Mouse (Mus musculus): ENCODE measurements at regions not wholly inside any gene's neighbourhood (a gene's known extent, or its start where the extent isn't known, plus 50 kb on each side); places are given as distances from the start of the nearest gene placed in this dataset.

DNA sequence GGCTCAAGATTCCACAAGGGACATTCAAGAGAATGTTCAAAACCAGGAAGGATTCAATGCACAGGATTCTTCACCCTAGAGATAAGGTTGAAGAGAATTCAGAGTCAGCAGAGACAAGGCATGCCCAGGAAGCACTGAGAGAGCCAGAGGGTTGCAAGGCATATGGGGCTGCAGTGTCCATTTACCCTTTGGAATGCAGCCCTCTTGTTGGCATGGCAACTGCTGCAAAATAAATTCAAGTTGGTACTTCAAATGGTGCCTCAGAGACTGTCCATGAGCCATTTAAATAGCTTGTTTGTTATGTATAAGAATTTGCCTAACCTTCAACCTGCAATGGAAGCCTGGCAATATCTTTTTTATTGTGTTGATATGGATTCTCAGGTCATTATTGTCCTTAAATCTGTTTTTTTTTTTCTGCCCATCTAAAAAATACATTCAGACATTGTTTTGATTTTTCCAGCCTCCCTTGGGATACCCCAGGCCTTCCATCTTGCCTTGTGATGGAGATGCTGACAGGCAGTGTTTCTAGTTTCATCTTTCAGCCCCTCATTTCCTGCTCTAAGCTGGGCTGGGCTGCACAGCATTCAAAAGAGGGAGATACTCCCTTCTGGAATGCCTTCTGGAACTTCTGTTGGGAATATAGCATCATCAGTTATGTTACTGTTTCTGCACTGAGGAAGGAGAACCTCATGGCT is 791.9 kb upstream of the 4930452B06Rik start:
- no peaks in the 10 kb centered on the region for H3K36me3 ChIP-seq (ENCODE audit: control insufficient read depth, insufficient read depth)
- no peaks in the 10 kb centered on the region for H3K4me1 ChIP-seq (ENCODE audit: control insufficient read depth, low read depth, low read length)
- H3K4me2 ChIP-seq (ENCODE audit: low read depth, low read length): no peak overlapping the region
- no peak overlapping the region for H3K4me3 ChIP-seq (ENCODE audit: low read depth, low read length)
- no peaks in the 10 kb centered on the region for H3K9me3 ChIP-seq (replicated peaks; ENCODE audit: control insufficient read depth, low read length)
- no peak overlapping the region for H3K9ac ChIP-seq (ENCODE audit: low read depth, low read length)
- no peaks in the 10 kb centered on the region for H3K27me3 ChIP-seq (ENCODE audit: control insufficient read depth, insufficient read depth, low read depth, low read length)
- ATAC-seq (ENCODE audit: low read depth): no peak
- H3K27ac ChIP-seq (ENCODE audit: low read length): no peak overlapping the region

DNA sequence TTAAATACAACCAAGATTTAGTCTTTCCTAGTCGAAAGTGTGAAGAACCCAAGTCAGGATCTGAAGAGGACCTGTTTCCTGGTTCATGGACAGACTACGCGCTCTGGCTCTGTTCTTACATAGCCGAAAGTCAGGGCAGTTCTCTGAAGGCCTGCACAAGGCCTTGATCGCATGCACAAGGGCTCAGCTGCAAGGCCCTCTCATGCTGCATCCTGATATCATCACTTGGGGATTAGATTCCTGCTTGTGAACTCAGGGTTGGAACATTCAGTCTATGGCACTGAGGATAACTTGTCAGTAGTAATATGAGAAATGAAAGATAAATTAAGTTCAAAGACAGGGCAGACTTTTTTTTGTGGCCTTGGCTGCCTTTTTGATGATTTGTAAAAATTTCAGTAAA is 789.9 kb upstream of the 4930452B06Rik start:
- ATAC-seq (ENCODE audit: low read depth): no peak
- H3K9ac ChIP-seq (ENCODE audit: low read depth, low read length): no peak overlapping the region
- H3K4me2 ChIP-seq (ENCODE audit: low read depth, low read length): no peak overlapping the region
- no peaks in the 10 kb centered on the region for H3K36me3 ChIP-seq (ENCODE audit: control insufficient read depth, insufficient read depth)
- no peaks in the 10 kb centered on the region for H3K27me3 ChIP-seq (ENCODE audit: control insufficient read depth, insufficient read depth, low read depth, low read length)
- whole genome bisulfite sequencing (ENCODE audit: insufficient replicate concordance): 68% methylated on average over 5 of the region's 5 CpGs
- no peak overlapping the region for H3K27ac ChIP-seq (ENCODE audit: low read length)
- no peak overlapping the region for H3K4me3 ChIP-seq (ENCODE audit: low read depth, low read length)
- no peaks in the 10 kb centered on the region for H3K9me3 ChIP-seq (replicated peaks; ENCODE audit: control insufficient read depth, low read length)
- H3K4me1 ChIP-seq (ENCODE audit: control insufficient read depth, low read depth, low read length): no peaks in the 10 kb centered on the region

DNA sequence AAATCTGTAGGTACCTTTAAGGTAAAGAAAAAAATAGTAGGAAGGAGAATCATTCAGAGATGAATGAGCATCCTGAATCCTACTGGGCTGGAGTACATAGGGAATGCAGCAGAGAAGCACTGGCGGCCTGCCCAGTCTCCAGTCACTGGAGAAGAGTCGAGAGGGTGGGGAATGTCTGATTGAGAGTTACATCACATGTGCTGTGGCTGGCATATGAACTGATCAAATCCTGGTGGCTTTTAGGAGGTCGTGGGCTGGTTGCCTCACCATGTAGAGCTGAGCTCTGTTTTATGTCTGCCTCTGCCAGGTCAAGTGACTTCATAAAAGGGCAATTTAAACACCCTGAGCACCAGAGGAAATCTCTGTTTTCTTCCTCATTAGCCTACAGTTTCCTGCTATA is 783.9 kb upstream of the 4930452B06Rik start:
- 41% methylated on average over 3 of the region's 3 CpGs for WGBS (ENCODE audit: insufficient replicate concordance)

DNA sequence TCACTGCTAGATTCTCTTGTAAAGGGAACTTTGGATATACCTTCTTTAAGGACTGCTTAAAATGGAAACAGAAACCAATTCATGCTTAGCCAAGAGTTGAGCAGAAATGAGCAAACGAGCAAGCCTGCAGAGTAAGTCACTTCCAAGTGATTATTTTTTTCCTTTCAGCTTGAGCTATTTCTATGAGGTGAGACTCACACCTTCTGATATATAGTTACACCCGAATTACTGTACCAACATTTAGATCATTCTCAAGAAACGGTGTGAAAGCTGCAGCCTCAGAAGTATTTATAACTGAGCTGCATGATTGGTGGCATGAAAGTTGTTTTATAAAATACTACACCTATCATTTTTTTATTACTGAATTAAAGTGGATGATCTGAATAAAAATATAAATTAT is 771.9 kb upstream of the 4930452B06Rik start:
- H3K9me3 ChIP-seq (replicated peaks; ENCODE audit: control insufficient read depth, low read length): no peaks in the 10 kb centered on the region
- H3K4me3 ChIP-seq (ENCODE audit: low read depth, low read length): no peak overlapping the region
- H3K36me3 ChIP-seq (ENCODE audit: control insufficient read depth, insufficient read depth): no peaks in the 10 kb centered on the region
- no peaks in the 10 kb centered on the region for H3K27me3 ChIP-seq (ENCODE audit: control insufficient read depth, insufficient read depth, low read depth, low read length)
- H3K9ac ChIP-seq (ENCODE audit: low read depth, low read length): no peak overlapping the region
- no peak overlapping the region for H3K4me2 ChIP-seq (ENCODE audit: low read depth, low read length)
- ATAC-seq (ENCODE audit: low read depth): no peak
- no peak overlapping the region for H3K27ac ChIP-seq (ENCODE audit: low read length)
- WGBS (ENCODE audit: insufficient replicate concordance): 47% methylated on average over 3 of the region's 3 CpGs
- no peaks in the 10 kb centered on the region for H3K4me1 ChIP-seq (ENCODE audit: control insufficient read depth, low read depth, low read length)

More for the DNA sequence above, 783.9 kb upstream of the 4930452B06Rik start:
- Histone ChIP-seq H3K9ac (ENCODE audit: low read depth, low read length) (no peak overlapping the region), H3K36me3 (ENCODE audit: control insufficient read depth, insufficient read depth) (no peaks in the 10 kb centered on the region), H3K27ac (ENCODE audit: low read length) (no peak overlapping the region), H3K4me1 (ENCODE audit: control insufficient read depth, low read depth, low read length) (no peaks in the 10 kb centered on the region), H3K4me2 (ENCODE audit: low read depth, low read length) (no peak overlapping the region), H3K4me3 (ENCODE audit: low read depth, low read length) (no peak overlapping the region), H3K9me3 (replicated peaks; ENCODE audit: control insufficient read depth, low read length) (no peaks in the 10 kb centered on the region), H3K27me3 (ENCODE audit: control insufficient read depth, insufficient read depth, low read depth, low read length) (no peaks in the 10 kb centered on the region)
- no peak for ATAC-seq (ENCODE audit: low read depth)

DNA sequence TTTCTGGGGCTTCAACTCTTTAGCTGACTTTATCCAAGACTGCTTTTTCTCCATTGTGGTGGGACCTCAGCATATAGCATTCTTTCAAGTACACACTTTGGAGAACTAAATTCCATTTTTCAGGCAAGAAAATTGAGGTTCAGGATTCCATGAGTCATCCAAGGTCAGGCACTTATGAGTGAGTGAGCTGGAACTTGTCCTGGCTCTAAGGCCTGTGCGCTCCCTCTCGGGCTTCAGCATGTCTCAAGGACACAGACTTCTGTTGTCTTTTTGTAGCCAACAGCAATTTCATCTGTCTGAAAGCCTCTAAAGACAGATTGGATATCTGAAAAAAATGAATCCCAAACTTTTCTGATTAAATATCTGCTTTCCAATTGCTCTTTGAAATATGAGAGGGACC is 769.1 kb upstream of the 4930452B06Rik start:
- H3K4me1 ChIP-seq (ENCODE audit: control insufficient read depth, low read depth, low read length): no peaks in the 10 kb centered on the region
- no peak overlapping the region for H3K27ac ChIP-seq (ENCODE audit: low read length)
- 72% methylated on average over 2 of the region's 2 CpGs for WGBS (ENCODE audit: insufficient replicate concordance)
- no peak for ATAC-seq (ENCODE audit: low read depth)
- H3K27me3 ChIP-seq (ENCODE audit: control insufficient read depth, insufficient read depth, low read depth, low read length): no peaks in the 10 kb centered on the region
- H3K9me3 ChIP-seq (replicated peaks; ENCODE audit: control insufficient read depth, low read length): no peaks in the 10 kb centered on the region
- H3K9ac ChIP-seq (ENCODE audit: low read depth, low read length): no peak overlapping the region
- no peak overlapping the region for H3K4me3 ChIP-seq (ENCODE audit: low read depth, low read length)
- no peaks in the 10 kb centered on the region for H3K36me3 ChIP-seq (ENCODE audit: control insufficient read depth, insufficient read depth)
- H3K4me2 ChIP-seq (ENCODE audit: low read depth, low read length): no peak overlapping the region

DNA sequence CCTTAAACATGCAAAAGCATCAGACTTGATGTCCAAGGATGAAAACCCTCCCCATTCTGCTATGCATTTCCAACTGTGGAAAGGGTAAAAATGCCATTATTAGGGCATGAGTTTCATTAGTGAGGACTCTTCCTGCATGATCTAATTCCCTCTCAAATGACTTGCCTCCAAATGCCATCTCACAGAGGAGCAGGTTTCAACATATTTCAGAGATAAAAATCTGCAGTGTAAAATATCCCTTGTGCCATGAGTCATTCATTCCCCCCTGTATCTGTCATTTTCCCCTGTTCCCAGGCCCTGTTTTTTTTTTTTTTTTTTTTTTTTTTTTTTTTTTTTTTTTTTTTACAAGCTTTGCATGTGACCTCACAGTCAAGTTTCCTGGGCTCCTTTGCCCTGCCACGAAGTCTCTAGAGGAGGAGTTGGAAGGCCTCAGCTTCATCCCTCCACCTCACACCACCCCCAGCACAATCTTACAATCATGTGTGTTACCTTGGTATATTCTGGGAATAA is 767.1 kb upstream of the 4930452B06Rik start:
- Histone ChIP-seq H3K27me3 (ENCODE audit: control insufficient read depth, insufficient read depth, low read depth, low read length) (no peaks in the 10 kb centered on the region), H3K9me3 (replicated peaks; ENCODE audit: control insufficient read depth, low read length) (no peaks in the 10 kb centered on the region), H3K36me3 (ENCODE audit: control insufficient read depth, insufficient read depth) (no peaks in the 10 kb centered on the region), H3K4me1 (ENCODE audit: control insufficient read depth, low read depth, low read length) (no peaks in the 10 kb centered on the region), H3K9ac (ENCODE audit: low read depth, low read length) (no peak overlapping the region), H3K27ac (ENCODE audit: low read length) (no peak overlapping the region), H3K4me3 (ENCODE audit: low read depth, low read length) (no peak overlapping the region), H3K4me2 (ENCODE audit: low read depth, low read length) (no peak overlapping the region)
- ATAC-seq (ENCODE audit: low read depth): no peak
- WGBS (ENCODE audit: insufficient replicate concordance): 31% methylated on average over 1 of the region's 1 CpGs

DNA sequence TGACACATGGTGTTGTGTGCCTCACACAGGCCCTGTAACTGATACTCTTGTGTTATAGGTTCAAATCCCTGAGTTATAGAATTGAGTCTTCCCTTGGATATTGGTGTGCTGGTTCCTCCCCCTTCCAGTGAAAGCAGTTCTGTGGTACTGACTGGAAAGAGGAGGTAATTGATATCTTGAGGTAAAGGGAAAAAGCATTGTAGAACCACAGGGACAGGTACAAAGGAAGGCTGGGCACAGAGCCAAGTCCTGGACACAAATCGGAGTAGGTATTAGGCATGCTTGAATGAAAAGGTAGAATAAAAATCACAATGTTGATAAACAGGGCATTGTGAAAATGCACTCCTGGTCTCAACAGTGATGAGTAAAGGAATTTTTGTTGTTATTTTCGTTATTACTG is 765.8 kb upstream of the 4930452B06Rik start:
- no peak for ATAC-seq (ENCODE audit: low read depth)

DNA sequence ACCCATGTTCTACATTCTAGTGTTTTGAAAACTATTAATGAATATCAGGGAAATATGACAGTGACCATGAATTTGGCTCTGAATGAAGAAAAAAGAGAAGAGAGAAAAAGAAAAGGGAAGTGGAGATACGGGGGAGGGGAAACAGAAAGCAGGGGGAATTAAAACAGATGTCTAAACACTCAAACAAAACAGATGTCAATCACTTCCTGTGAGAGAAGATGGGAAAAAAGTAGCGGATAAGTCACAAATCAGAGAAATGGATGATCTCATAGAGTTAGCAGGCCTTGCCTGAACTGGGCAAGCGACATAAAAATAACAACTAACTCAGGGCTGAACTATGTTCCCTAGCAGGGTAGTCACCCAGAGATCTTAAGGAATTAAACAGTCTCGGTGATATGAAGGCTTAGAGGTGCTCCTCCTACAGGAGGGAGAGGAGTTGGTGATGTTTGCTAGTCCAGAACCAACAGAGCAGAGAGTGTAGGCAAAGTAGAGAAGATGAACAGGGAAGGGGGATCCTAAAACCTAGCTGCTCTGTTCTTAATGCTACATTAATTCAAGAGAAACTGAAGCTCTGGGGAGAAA is 745.9 kb upstream of the 4930452B06Rik start:
- no peak overlapping the region for H3K9ac ChIP-seq (ENCODE audit: low read depth, low read length)

More for the DNA sequence above, 765.8 kb upstream of the 4930452B06Rik start:
- H3K4me1 ChIP-seq (ENCODE audit: control insufficient read depth, low read depth, low read length): no peaks in the 10 kb centered on the region
- H3K27me3 ChIP-seq (ENCODE audit: control insufficient read depth, insufficient read depth, low read depth, low read length): no peaks in the 10 kb centered on the region
- H3K36me3 ChIP-seq (ENCODE audit: control insufficient read depth, insufficient read depth): no peaks in the 10 kb centered on the region
- H3K4me3 ChIP-seq (ENCODE audit: low read depth, low read length): no peak overlapping the region
- no peaks in the 10 kb centered on the region for H3K9me3 ChIP-seq (replicated peaks; ENCODE audit: control insufficient read depth, low read length)
- no peak overlapping the region for H3K4me2 ChIP-seq (ENCODE audit: low read depth, low read length)
- 52% methylated on average over 2 of the region's 2 CpGs for WGBS (ENCODE audit: insufficient replicate concordance)
- no peak overlapping the region for H3K27ac ChIP-seq (ENCODE audit: low read length)
- no peak overlapping the region for H3K9ac ChIP-seq (ENCODE audit: low read depth, low read length)

DNA sequence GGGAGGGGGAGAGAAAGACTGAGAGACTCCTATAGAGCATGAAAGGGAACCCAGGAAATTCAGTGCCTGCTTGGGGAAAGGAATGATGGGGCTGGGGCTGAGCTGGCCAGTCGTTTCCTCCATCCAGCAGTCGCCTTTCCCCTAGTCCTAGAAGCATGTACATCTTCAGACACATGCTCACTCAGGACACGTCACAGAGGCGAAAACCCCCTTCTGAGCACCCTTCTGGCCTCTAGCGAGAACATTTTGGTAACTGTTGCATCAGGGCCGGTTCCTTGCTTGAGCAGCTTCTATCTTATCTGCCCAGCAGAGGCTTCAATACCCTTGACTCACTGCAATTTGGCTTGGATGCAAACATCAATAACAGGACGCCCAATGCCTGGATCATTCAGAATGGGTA is 737.6 kb upstream of the 4930452B06Rik start:
- H3K36me3 ChIP-seq (ENCODE audit: control insufficient read depth, insufficient read depth): no peaks in the 10 kb centered on the region
- H3K4me3 ChIP-seq (ENCODE audit: low read depth, low read length): no peak overlapping the region
- no peak overlapping the region for H3K9ac ChIP-seq (ENCODE audit: low read depth, low read length)
- no peaks in the 10 kb centered on the region for H3K27me3 ChIP-seq (ENCODE audit: control insufficient read depth, insufficient read depth, low read depth, low read length)
- H3K4me1 ChIP-seq (ENCODE audit: control insufficient read depth, low read depth, low read length): no peaks in the 10 kb centered on the region
- H3K9me3 ChIP-seq (replicated peaks; ENCODE audit: control insufficient read depth, low read length): no peaks in the 10 kb centered on the region
- 54% methylated on average over 7 of the region's 7 CpGs for WGBS (ENCODE audit: insufficient replicate concordance)
- no peak overlapping the region for H3K27ac ChIP-seq (ENCODE audit: low read length)
- no peak for ATAC-seq (ENCODE audit: low read depth)
- H3K4me2 ChIP-seq (ENCODE audit: low read depth, low read length): no peak overlapping the region

More for the DNA sequence above, 745.9 kb upstream of the 4930452B06Rik start:
- Histone ChIP-seq H3K36me3 (ENCODE audit: control insufficient read depth, insufficient read depth) (no peaks in the 10 kb centered on the region), H3K4me1 (ENCODE audit: control insufficient read depth, low read depth, low read length) (no peaks in the 10 kb centered on the region), H3K9me3 (replicated peaks; ENCODE audit: control insufficient read depth, low read length) (no peaks in the 10 kb centered on the region), H3K4me2 (ENCODE audit: low read depth, low read length) (no peak overlapping the region), H3K4me3 (ENCODE audit: low read depth, low read length) (no peak overlapping the region), H3K27me3 (ENCODE audit: control insufficient read depth, insufficient read depth, low read depth, low read length) (no peaks in the 10 kb centered on the region), H3K27ac (ENCODE audit: low read length) (no peak overlapping the region)
- no peak for ATAC-seq (ENCODE audit: low read depth)
- WGBS (ENCODE audit: insufficient replicate concordance): 32% methylated on average over 4 of the region's 4 CpGs

Measured in liver, embryonic 16.5 days (tissue).